Mouse (Mus musculus): ENCODE measurements around the gene Kcnma1. TPM values are rescaled to one million over a fixed set of nuclear protein-coding genes. Genes with fewer than 3 reads are reported as not detected.

Gene Kcnma1
- polyA plus RNA-seq, 2 experiments = 5.4 to 8.5 TPM

DNA sequence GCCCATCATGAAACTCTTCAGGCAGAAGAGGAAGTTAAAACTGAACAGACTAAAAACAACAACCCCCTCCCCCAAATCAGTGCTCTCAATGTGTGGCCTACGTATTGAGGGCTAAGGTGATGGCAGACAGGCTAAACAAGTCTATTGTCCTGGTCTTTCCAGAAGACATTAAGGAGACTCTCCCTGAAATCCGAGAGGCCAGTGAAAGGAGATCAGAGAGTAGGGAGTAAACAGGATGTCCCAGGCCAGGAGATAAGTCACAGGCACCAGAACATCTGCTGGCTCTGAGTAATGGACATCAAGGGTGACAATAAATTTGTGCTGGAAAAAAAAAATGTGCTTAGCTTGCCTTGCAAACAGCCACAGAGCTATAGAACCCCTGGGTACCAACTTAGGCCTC is 522.9 kb downstream of the Kcnma1 start:
- Histone ChIP-seq H3K4me2 (replicated peaks; ENCODE audit: low read depth, low read length, severe bottlenecking) (no peak overlapping the region), H3K9me3 (ENCODE audit: control insufficient read depth, low read length) (no peaks in the 10 kb centered on the region), H3K9ac (ENCODE audit: low read depth, low read length, severe bottlenecking) (no peak overlapping the region), H3K4me1 (ENCODE audit: control insufficient read depth, insufficient read depth, low read length) (peaks cover 2% of the 10 kb centered on the region; the same call in 1 of the 2 replicates), H3K27ac (replicated peaks; ENCODE audit: low read depth, low read length) (no peak overlapping the region), H3K4me3 (replicated peaks; ENCODE audit: low read length) (no peak overlapping the region), H3K36me3 (ENCODE audit: control insufficient read depth, insufficient read depth, low read length) (no peaks in the 10 kb centered on the region), H3K27me3 (ENCODE audit: control insufficient read depth, insufficient read depth, low read length) (no peaks in the 10 kb centered on the region)
- 36% methylated on average over 2 of the region's 2 CpGs for WGBS
- no peak for DNase-seq (ENCODE audit: low spot score)
- TF ChIP-seq POLR2A (IDR thresholded peaks at IDR 0.05; ENCODE audit: borderline replicate concordance, extremely low read depth, insufficient read depth, insufficient read length) = no peak
- no peak for ATAC-seq (ENCODE audit: low FRiP score, low read depth)

DNA sequence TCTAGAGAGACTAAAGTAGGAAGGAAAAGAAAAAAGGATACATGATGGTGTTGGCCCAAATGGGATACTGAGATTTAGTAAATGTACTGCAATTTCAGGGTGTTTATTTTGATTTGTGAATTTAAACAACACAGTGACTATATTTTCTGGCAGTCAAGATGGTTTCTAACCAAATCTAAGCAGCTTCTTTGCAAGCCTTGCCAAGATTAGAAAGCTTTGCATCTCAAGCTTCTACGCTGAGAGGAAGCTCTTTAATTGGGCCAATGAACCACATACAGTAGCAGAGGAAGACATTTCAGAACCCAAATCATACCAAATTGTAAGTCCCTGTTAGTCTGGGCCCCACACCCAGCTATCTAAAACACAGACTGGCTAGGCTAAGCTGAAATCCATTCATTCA is 527.6 kb downstream of the Kcnma1 start:
- Histone ChIP-seq H3K36me3 (ENCODE audit: control insufficient read depth, insufficient read depth, low read length) (no peaks in the 10 kb centered on the region), H3K27me3 (ENCODE audit: control insufficient read depth, insufficient read depth, low read length) (no peaks in the 10 kb centered on the region), H3K4me1 (ENCODE audit: control insufficient read depth, insufficient read depth, low read length) (no peaks in the 10 kb centered on the region), H3K9me3 (ENCODE audit: control insufficient read depth, low read length) (no peaks in the 10 kb centered on the region), H3K4me3 (replicated peaks; ENCODE audit: low read length) (no peak overlapping the region), H3K27ac (replicated peaks; ENCODE audit: low read depth, low read length) (no peak overlapping the region), H3K4me2 (replicated peaks; ENCODE audit: low read depth, low read length, severe bottlenecking) (no peak overlapping the region), H3K9ac (ENCODE audit: low read depth, low read length, severe bottlenecking) (no peak overlapping the region)
- WGBS = 88% methylated on average over 1 of the region's 1 CpGs
- DNase-seq (ENCODE audit: low spot score) (no peak), ATAC-seq (ENCODE audit: low FRiP score, low read depth) (no peak)
- TF ChIP-seq POLR2A (IDR thresholded peaks at IDR 0.05; ENCODE audit: borderline replicate concordance, extremely low read depth, insufficient read depth, insufficient read length) = no peak

DNA sequence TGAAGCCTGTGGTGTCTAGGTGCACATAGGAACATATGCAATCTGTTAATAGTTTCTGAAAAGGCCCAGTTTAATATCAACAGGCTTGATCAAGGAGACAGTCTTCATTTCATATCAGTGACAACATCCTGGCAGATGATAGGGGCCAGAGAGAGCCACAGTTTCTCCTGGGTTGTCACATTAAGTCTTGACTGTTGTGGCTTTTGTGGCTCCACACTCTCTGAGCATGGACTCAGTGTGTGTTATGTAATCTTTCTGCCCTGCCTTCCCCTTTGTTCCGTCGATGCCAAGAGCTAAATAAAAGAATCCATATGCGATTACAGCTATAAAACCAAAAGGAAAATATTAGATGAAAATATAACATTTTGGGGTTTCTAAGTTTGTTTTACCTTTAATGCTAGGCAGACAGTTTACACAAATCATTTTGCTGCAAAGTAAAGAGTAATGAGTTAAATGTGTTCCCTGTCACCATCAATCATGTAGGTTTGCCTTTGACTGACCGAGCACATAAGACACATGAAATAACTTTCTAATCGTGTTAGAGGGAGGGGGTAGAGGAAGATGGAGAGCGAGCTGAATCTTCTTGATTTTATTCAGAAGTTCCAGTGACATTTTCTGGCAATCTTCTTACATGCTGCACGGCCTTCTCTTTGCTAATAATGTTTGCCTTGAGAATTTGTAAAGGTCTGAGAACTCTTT is 528.3 kb downstream of the Kcnma1 start:
- H3K4me1 ChIP-seq (ENCODE audit: control insufficient read depth, insufficient read depth, low read length) = no peaks in the 10 kb centered on the region
- WGBS = 59% methylated on average over 7 of the region's 7 CpGs
- no peak overlapping the region for H3K4me3 ChIP-seq (replicated peaks; ENCODE audit: low read length)
- no peak overlapping the region for H3K9ac ChIP-seq (ENCODE audit: low read depth, low read length, severe bottlenecking)
- H3K4me2 ChIP-seq (replicated peaks; ENCODE audit: low read depth, low read length, severe bottlenecking) = no peak overlapping the region
- ATAC-seq (ENCODE audit: low FRiP score, low read depth) (no peak), DNase-seq (ENCODE audit: low spot score) (no peak)
- no peaks in the 10 kb centered on the region for H3K27me3 ChIP-seq (ENCODE audit: control insufficient read depth, insufficient read depth, low read length)
- no peaks in the 10 kb centered on the region for H3K9me3 ChIP-seq (ENCODE audit: control insufficient read depth, low read length)
- H3K36me3 ChIP-seq (ENCODE audit: control insufficient read depth, insufficient read depth, low read length) = no peaks in the 10 kb centered on the region
- no peak overlapping the region for H3K27ac ChIP-seq (replicated peaks; ENCODE audit: low read depth, low read length)
- no peak for TF ChIP-seq POLR2A (IDR thresholded peaks at IDR 0.05; ENCODE audit: borderline replicate concordance, extremely low read depth, insufficient read depth, insufficient read length)

DNA sequence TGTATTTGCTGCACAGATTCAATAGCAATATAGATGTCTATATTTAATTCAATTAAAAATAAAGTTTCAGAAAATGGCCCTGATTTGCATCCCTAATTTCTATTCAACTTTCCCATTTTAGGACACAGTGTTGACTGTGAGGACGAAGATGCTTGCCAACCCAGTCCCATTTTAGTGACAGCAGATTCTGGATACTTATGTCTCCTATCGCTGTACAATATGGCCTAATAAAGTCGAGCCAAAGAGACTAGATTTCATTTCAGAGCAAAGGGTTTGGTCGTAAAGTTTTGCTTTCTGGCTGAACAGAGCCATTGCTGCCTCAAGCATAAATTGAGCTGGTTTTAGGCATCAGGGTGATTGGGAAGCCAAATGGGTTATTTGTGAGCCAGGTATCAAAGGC is 539.2 kb downstream of the Kcnma1 start:
- TF ChIP-seq POLR2A (IDR thresholded peaks at IDR 0.05; ENCODE audit: borderline replicate concordance, extremely low read depth, insufficient read depth, insufficient read length) = no peak
- 66% methylated on average over 4 of the region's 4 CpGs for WGBS
- H3K27ac ChIP-seq (replicated peaks; ENCODE audit: low read depth, low read length) = no peak overlapping the region
- no peak overlapping the region for H3K4me2 ChIP-seq (replicated peaks; ENCODE audit: low read depth, low read length, severe bottlenecking)
- H3K9ac ChIP-seq (ENCODE audit: low read depth, low read length, severe bottlenecking) = no peak overlapping the region
- H3K27me3 ChIP-seq (ENCODE audit: control insufficient read depth, insufficient read depth, low read length) = no peaks in the 10 kb centered on the region
- no peaks in the 10 kb centered on the region for H3K4me1 ChIP-seq (ENCODE audit: control insufficient read depth, insufficient read depth, low read length)
- no peak overlapping the region for H3K4me3 ChIP-seq (replicated peaks; ENCODE audit: low read length)
- DNase-seq (ENCODE audit: low spot score) (no peak), ATAC-seq (ENCODE audit: low FRiP score, low read depth) (no peak)
- H3K9me3 ChIP-seq (ENCODE audit: control insufficient read depth, low read length) = no peaks in the 10 kb centered on the region
- no peaks in the 10 kb centered on the region for H3K36me3 ChIP-seq (ENCODE audit: control insufficient read depth, insufficient read depth, low read length)

DNA sequence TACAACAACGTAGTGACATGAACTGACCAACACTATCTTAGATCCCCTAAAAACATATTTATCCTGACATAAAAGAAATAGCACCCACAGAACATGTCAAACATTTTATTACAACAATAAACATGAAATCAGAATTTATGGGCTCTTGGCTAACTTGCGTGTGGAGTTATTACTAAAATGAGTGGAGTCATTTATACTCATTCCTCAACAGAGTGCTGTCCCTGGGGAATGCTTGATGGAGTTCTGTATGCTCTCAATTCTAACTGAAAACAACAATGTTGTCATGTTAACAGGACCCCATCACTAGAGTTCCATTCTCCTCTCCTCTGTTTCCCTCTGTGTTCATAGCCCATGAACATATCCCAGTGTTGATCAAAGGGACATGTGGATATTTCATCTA is 544.2 kb downstream of the Kcnma1 start:
- no peaks in the 10 kb centered on the region for H3K9me3 ChIP-seq (ENCODE audit: control insufficient read depth, low read length)
- no peak for DNase-seq (ENCODE audit: low spot score)
- TF ChIP-seq POLR2A (IDR thresholded peaks at IDR 0.05; ENCODE audit: borderline replicate concordance, extremely low read depth, insufficient read depth, insufficient read length) = no peak
- H3K9ac ChIP-seq (ENCODE audit: low read depth, low read length, severe bottlenecking) = no peak overlapping the region
- WGBS = 50% methylated on average over 2 of the region's 2 CpGs
- no peaks in the 10 kb centered on the region for H3K36me3 ChIP-seq (ENCODE audit: control insufficient read depth, insufficient read depth, low read length)
- H3K27me3 ChIP-seq (ENCODE audit: control insufficient read depth, insufficient read depth, low read length) = no peaks in the 10 kb centered on the region
- no peak overlapping the region for H3K27ac ChIP-seq (replicated peaks; ENCODE audit: low read depth, low read length)
- H3K4me1 ChIP-seq (ENCODE audit: control insufficient read depth, insufficient read depth, low read length) = no peaks in the 10 kb centered on the region
- no peak for ATAC-seq (ENCODE audit: low FRiP score, low read depth)
- no peak overlapping the region for H3K4me2 ChIP-seq (replicated peaks; ENCODE audit: low read depth, low read length, severe bottlenecking)
- no peak overlapping the region for H3K4me3 ChIP-seq (replicated peaks; ENCODE audit: low read length)

Measured in limb, embryonic 14.5 days (tissue).